Mouse (Mus musculus) lung, adult 2 months (tissue): Measurements from ENCODE around the gene Htra3. TPM values are rescaled to one million over a fixed set of nuclear protein-coding genes. Genes with fewer than 3 reads are reported as not detected.

Experiments
- DNase-seq: peaks from one replicate; pipeline ENCODE4 v3.0.0; 2022
- H3K4me1 ChIP-seq: fragments of 200-500 bp; 2 replicates; pipeline ENCODE4 v1.6.1; 2011; ENCODE audit warnings: low read length; ENCODE audit not compliant: control insufficient read depth, insufficient read depth
- H3K4me3 ChIP-seq: fragments of 200-500 bp; replicated peaks from 2 replicates; pipeline ENCODE3; 2011; ENCODE audit warnings: low read depth, mild to moderate bottlenecking, control low read depth, low read length; ENCODE audit errors: extremely low read depth
- CTCF ChIP-seq: fragments of 200-500 bp; IDR thresholded peaks from 2 replicates; pipeline ENCODE4 v1.5.1; 2011; ENCODE audit warnings: mild to moderate bottlenecking, low read length, control low read depth; ENCODE audit not compliant: insufficient read depth
- POLR2A ChIP-seq: fragments of 200-500 bp; IDR thresholded peaks from 2 replicates; pipeline ENCODE4 v1.6.1; 2011; ENCODE audit warnings: low read depth, mild to moderate bottlenecking, control low read depth, low read length, borderline replicate concordance; ENCODE audit errors: extremely low read depth
- WGBS: fragments of 180-500 bp; shearing (Covaris S2); methylation state at CpG from one replicate; pipeline ENCODE4 v1.1.7; 2018; 5-methylcytosine and 5-hydroxymethylcytosine counted together
- polyA plus RNA-seq: library from polyadenylated mRNA; depleted of rRNA; stranded (reverse); fragments of >200 nt; gene quantifications from 2 replicates; pipeline ENCODE4 v1.2.3, GENCODE M21; 2012

Htra3 gene
- polyA plus RNA-seq, 1 experiment: 59.4 TPM

GRCm38 (mm10) chr5:35662021-35662545, 17.5 kb downstream of the Htra3 start:
- no peak for TF ChIP-seq CTCF
- no peak for TF ChIP-seq POLR2A
- DNase-seq: no peak
- H3K4me1 ChIP-seq: no peaks in the 10 kb centered on the region
- 77% methylated on average over 9 of the region's 9 CpGs for WGBS
- no peak overlapping the region for H3K4me3 ChIP-seq

GRCm38 (mm10) chr5:35661210-35661609, 18.4 kb downstream of the Htra3 start:
- WGBS: 67% methylated on average over 6 of the region's 6 CpGs
- no peak overlapping the region for H3K4me3 ChIP-seq
- no peaks in the 10 kb centered on the region for H3K4me1 ChIP-seq
- no peak for DNase-seq
- TF ChIP-seq POLR2A (no peak), CTCF (no peak)

GRCm38 (mm10) chr5:35659503-35659902, 20.1 kb downstream of the Htra3 start:
- WGBS: 59% methylated on average over 3 of the region's 3 CpGs
- DNase-seq: no peak
- Histone ChIP-seq H3K4me3 (no peak overlapping the region), H3K4me1 (no peaks in the 10 kb centered on the region)
- TF ChIP-seq POLR2A (no peak), CTCF (no peak)

GRCm38 (mm10) chr5:35655753-35656485, 23.7 kb downstream of the Htra3 start:
- H3K4me1 ChIP-seq: no peaks in the 10 kb centered on the region
- no peak overlapping the region for H3K4me3 ChIP-seq
- 87% methylated on average over 10 of the region's 10 CpGs for WGBS
- TF ChIP-seq POLR2A: no peak
- no peak for TF ChIP-seq CTCF
- no peak for DNase-seq

- DNase-seq: no peak
- TF ChIP-seq POLR2A (no peak), CTCF (no peak)
- Histone ChIP-seq H3K4me3 (no peak overlapping the region), H3K4me1 (no peaks in the 10 kb centered on the region)
- 61% methylated on average over 9 of the region's 9 CpGs for WGBS
These were observed 25.7 kb downstream of the Htra3 start for GRCm38 (mm10) chr5:35653743-35654395.

- WGBS: 88% methylated on average over 13 of the region's 13 CpGs
- Histone ChIP-seq H3K4me3 (no peak overlapping the region), H3K4me1 (no peaks in the 10 kb centered on the region)
- DNase-seq: no peak
- TF ChIP-seq CTCF (no peak), POLR2A (no peak)
These were observed 26.7 kb downstream of the Htra3 start for GRCm38 (mm10) chr5:35652872-35653271.

- 71% methylated on average over 3 of the region's 3 CpGs for whole genome bisulfite sequencing
These were observed 27.3 kb downstream of the Htra3 start for GRCm38 (mm10) chr5:35652319-35652718.

GRCm38 (mm10) chr5:35648230-35648629, 31.4 kb downstream of the Htra3 start:
- no peak for DNase-seq
- H3K4me3 ChIP-seq: no peak overlapping the region
- no peak for TF ChIP-seq CTCF
- TF ChIP-seq POLR2A: no peak
- peaks cover 4% of the 10 kb centered on the region; the same call in 1 of the 2 replicates for H3K4me1 ChIP-seq
- WGBS: 45% methylated on average over 2 of the region's 2 CpGs

More at GRCm38 (mm10) chr5:35652319-35652718, 27.3 kb downstream of the Htra3 start:
- no peak for DNase-seq
- no peak for TF ChIP-seq POLR2A
- TF ChIP-seq CTCF: no peak
- Histone ChIP-seq H3K4me1 (peaks cover 1% of the 10 kb centered on the region; the same call in 1 of the 2 replicates), H3K4me3 (no peak overlapping the region)

- 49% methylated on average over 4 of the region's 4 CpGs for WGBS
- TF ChIP-seq POLR2A: no peak
- TF ChIP-seq CTCF: no peak
- peaks cover 4% of the 10 kb centered on the region; the same call in 1 of the 2 replicates for H3K4me1 ChIP-seq
- DNase-seq: no peak
- no peak overlapping the region for H3K4me3 ChIP-seq
These were observed 32.0 kb downstream of the Htra3 start for GRCm38 (mm10) chr5:35647562-35647961.

GRCm38 (mm10) chr5:35646927-35647326, 32.7 kb downstream of the Htra3 start:
- H3K4me1 ChIP-seq: peaks cover 4% of the 10 kb centered on the region; the same call in 1 of the 2 replicates
- no peak overlapping the region for H3K4me3 ChIP-seq
- DNase-seq: no peak
- WGBS: 77% methylated on average over 1 of the region's 1 CpGs
- TF ChIP-seq POLR2A (no peak), CTCF (no peak)

GRCm38 (mm10) chr5:35645938-35646493, 33.6 kb downstream of the Htra3 start:
- DNase-seq: no peak
- TF ChIP-seq POLR2A (no peak), CTCF (no peak)
- 66% methylated on average over 6 of the region's 6 CpGs for WGBS

More at GRCm38 (mm10) chr5:35645938-35646493, 33.6 kb downstream of the Htra3 start:
- no peak overlapping the region for H3K4me3 ChIP-seq
- peaks cover 4% of the 10 kb centered on the region; the same call in 1 of the 2 replicates for H3K4me1 ChIP-seq
